Mouse (Mus musculus) CD4-positive, CD25-positive, alpha-beta regulatory T cell, adult 9 weeks (primary cell): Measurements from ENCODE around the gene Krt81. TPM values are rescaled to one million over a fixed set of nuclear protein-coding genes. Genes with fewer than 3 reads are reported as not detected.

ENCODE experiments used
- polyA plus RNA-seq: library from polyadenylated mRNA; unstranded; fragments of 100-300 nt; shearing (Covaris generic); gene quantifications from one replicate; pipeline ENCODE4 v1.2.1, GENCODE M21; 2017

Gene Krt81
- not detected for polyA plus RNA-seq

DNA sequence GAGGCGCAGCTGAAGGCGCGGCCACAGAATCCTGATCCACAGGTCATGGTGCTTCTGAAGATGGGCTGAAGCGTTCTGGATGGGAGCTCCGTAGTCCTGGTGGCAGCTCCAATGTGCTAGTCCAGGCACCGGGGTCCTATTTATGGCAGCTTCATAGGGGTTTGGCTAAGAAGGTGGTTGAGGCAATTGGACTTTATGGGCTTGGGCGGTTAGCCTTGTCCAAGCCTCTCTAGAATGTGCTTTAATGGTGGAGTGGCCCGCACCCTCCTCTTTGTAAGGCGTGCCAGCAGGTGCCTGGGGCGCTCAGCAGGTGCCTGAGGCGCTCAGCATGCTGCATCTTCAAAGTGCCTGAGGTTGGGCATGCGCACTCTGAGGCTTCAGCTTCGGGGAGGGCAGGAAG, at the start of gene Krt81:
Krt81 (minus strand) TSS at position 101 of the 400 bp plus-strand sequence.

DNA sequence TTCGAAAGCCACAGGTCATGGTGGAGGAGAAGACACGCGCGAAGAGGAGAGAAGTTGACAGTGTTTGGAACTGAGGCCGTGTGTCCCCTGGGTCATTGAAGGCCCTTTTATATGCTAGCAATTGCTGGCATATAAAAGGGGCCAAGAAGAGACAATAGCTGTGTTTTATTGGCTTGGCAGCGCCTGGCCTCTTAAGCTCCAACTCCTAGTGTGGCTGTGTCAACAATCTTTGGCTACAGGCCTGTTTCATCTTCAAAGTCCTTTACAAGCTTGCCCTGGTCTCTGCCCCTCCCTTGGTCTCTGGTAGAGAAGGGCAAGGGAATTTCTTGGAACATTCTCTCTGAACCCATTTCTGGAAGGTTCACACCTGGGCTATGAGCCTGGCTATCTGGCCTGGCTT, 27.9 kb upstream of the Krt81 start, which contains the start of gene Krt83:
Krt83 (minus strand) TSS at position 82 of the 400 bp plus-strand sequence.

DNA sequence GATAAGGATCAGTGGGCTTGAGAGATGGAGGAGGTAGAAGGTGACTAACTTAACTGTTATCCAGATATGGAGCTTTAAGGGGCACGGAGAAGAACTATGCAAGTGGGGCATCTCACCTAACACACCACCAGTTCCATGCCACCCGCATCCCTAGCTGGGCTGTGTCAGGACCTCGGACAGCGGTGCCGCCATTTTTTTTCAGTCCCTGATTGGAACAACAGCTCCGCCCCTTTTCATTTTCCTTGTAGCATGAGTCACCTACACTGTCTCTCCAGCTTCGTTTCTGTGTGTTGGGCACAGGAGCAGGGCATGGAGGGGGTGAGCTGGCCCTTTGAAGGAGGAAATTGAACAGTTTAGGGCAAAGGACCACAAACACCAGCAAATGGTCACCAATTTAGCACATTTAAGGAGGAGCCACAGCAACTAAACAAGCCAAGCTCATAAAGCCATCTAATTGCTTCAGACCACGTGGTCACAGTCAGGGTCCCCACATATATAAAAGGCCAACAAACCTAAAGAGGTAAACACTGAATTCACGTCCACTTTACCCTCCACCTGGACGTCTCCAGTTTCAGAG, 9.5 kb upstream of the Krt81 start, which contains the start of gene Krt86:
Krt86 (plus strand) TSS at position 527 of the 577 bp plus-strand sequence.

DNA sequence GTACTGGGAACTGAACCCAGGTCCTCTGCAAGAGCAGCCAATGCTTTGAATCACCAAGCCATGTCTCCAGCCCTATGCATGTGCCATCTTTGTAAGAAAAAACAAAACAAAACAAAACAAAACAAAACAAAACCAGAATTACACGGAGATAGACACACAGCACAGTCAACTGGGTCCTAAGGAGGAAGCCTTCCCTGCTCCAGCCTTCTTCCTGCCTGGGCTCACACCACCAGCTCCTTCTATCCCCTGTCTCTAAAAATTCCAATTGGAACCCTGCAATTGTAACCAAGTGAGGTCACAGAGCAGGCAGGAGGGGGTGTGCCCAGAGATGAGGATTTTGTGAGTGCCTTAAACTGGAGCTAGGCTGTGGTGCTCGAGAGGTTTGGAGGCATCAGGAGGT, 16.1 kb downstream of the Krt81 start, which contains the start of gene Krt88:
Krt88 (plus strand) TSS at position 301 of the 400 bp plus-strand sequence.

DNA sequence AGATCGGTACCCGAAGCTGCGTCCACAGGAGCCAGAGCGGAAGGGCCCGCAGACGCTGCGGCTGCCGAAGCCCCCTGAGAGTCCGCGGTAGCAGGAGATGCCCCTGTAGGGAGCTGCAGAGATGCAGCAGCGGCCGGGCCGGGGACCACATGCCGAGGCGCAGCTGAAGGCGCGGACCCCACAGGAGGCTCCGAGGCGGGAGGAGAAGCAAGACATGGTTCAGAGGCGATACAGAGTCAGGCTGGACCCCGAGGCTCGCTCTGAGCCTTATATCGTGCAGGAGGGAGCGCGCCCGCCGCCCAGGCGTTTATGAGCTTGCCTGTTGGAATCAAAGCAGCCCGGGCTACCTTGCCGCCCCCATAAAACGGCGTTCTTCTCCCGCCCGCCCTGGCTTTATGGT, 25.0 kb downstream of the Krt81 start, which contains the start of gene Krt87:
Krt87 (minus strand) TSS at position 250 of the 400 bp plus-strand sequence.

DNA sequence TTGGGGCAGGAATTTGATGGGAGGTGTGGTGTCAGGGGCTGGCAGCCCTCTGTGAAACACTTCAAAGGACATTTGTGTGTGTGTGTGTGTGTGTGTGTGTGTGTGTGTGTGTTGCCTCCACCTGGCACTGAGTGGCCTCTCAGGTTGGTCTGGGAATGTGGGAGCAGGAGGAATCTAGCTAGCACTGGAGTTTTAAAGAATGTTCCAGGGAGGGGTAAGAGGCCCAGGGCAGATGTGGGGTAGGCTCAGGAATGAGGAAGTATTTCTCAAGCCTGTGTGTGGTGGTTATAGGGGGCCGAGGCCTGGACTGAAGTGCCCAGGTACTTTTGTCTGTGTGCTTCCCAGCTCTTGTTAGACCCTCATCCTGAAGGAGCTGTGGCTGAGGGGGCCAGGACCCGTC, 52.8 kb downstream of the Krt81 start, which contains the start of gene Krt7:
Krt7 (plus strand) TSS at position 269 of the 400 bp plus-strand sequence.

Other genes starting within 250 kb of the Krt81 start
- gene Grasp, start 239.6 kb downstream of the Krt81 start, polyA plus RNA-seq: 0.26 TPM
- gene Nr4a1, start 209.5 kb downstream of the Krt81 start, polyA plus RNA-seq: 116 TPM
- gene Atg101, start 179.5 kb downstream of the Krt81 start, polyA plus RNA-seq: 96.9 TPM
- gene 6030408B16Rik, start 170.5 kb downstream of the Krt81 start, polyA plus RNA-seq: 0.40 TPM
- not detected for gene Krt80, start 93.6 kb downstream of the Krt81 start, polyA plus RNA-seq
- gene Krt7, start 52.7 kb downstream of the Krt81 start, polyA plus RNA-seq: not detected
- gene Krt87, start 24.9 kb downstream of the Krt81 start, polyA plus RNA-seq: 0.37 TPM
- gene Krt88, start 16.0 kb downstream of the Krt81 start, polyA plus RNA-seq: not detected
- gene Krt86, start 9.7 kb upstream of the Krt81 start, polyA plus RNA-seq: not detected
- 4.1 TPM for gene Krt83, start 27.8 kb upstream of the Krt81 start, polyA plus RNA-seq
- gene Gm49425, start 53.5 kb upstream of the Krt81 start, polyA plus RNA-seq: not detected
- not detected for gene Krt84, start 69.1 kb upstream of the Krt81 start, polyA plus RNA-seq
- gene Krt82, start 86.9 kb upstream of the Krt81 start, polyA plus RNA-seq: not detected
- not detected for gene Krt90, start 99.2 kb upstream of the Krt81 start, polyA plus RNA-seq
- not detected for gene Krt75, start 110.2 kb upstream of the Krt81 start, polyA plus RNA-seq
- not detected for gene Gm5414, start 164.4 kb upstream of the Krt81 start, polyA plus RNA-seq
- not detected for gene Gm5478, start 183.6 kb upstream of the Krt81 start, polyA plus RNA-seq
- not detected for gene Krt6b, start 216.5 kb upstream of the Krt81 start, polyA plus RNA-seq
- not detected for gene Krt6a, start 230.6 kb upstream of the Krt81 start, polyA plus RNA-seq
- gene Krt5, start 249.1 kb upstream of the Krt81 start, polyA plus RNA-seq: not detected